Mouse (Mus musculus) embryonic facial prominence, embryonic 11.5 days (tissue): ENCODE results near the gene Tspan4. TPM values are rescaled to one million over a fixed set of nuclear protein-coding genes. Genes with fewer than 3 reads are reported as not detected.

ENCODE experiments used
- ATAC-seq: fragments of 200-750 bp; cut with Nextera tagmentation; replicated peaks from 2 replicates; pipeline ENCODE4 v1.8.0; 2017; ENCODE audit warnings: low read depth; ENCODE audit not compliant: insufficient number of reproducible peaks, low FRiP score, low TSS enrichment
- DNase-seq: peaks from one replicate; pipeline ENCODE4 v3.0.0-alpha.2; 2015; ENCODE audit warnings: low spot score
- H3K27ac ChIP-seq: fragments of 300-500 bp; sonication (generic); replicated peaks from 2 replicates; pipeline ENCODE4 v1.5.1; 2014; ENCODE audit warnings: mild to moderate bottlenecking, low read depth, low read length, control low read depth
- H3K27me3 ChIP-seq: fragments of 300-500 bp; sonication (generic); 2 replicates; pipeline ENCODE4 v1.6.1; 2014; ENCODE audit warnings: mild to moderate bottlenecking, low read length, moderate library complexity, mixed read lengths; ENCODE audit not compliant: control insufficient read depth, insufficient read depth
- H3K36me3 ChIP-seq: fragments of 300-500 bp; sonication (generic); replicated peaks from 2 replicates; pipeline ENCODE4 v1.6.1; 2014; ENCODE audit warnings: low read depth, mild to moderate bottlenecking, low read length, moderate library complexity, mixed read lengths; ENCODE audit not compliant: control insufficient read depth, insufficient read depth
- H3K4me1 ChIP-seq: fragments of 300-500 bp; sonication (generic); 2 replicates; pipeline ENCODE4 v1.6.1; 2014; ENCODE audit warnings: low read length, mixed read lengths; ENCODE audit not compliant: control insufficient read depth, insufficient read depth
- H3K4me2 ChIP-seq: fragments of 300-500 bp; sonication (generic); 2 replicates; pipeline ENCODE4 v1.6.1; 2014; ENCODE audit warnings: low read depth, mild to moderate bottlenecking, control low read depth, low read length, moderate library complexity
- H3K4me3 ChIP-seq: fragments of 300-500 bp; sonication (generic); 2 replicates; pipeline ENCODE4 v1.5.1; 2014; ENCODE audit warnings: low read depth, low read length, control low read depth
- H3K9ac ChIP-seq: fragments of 300-500 bp; sonication (generic); replicated peaks from 2 replicates; pipeline ENCODE4 v1.6.1; 2014; ENCODE audit warnings: mild to moderate bottlenecking, control low read depth, low read length
- H3K9me3 ChIP-seq: fragments of 300-500 bp; sonication (generic); replicated peaks from 2 replicates; pipeline ENCODE4 v1.6.1; 2016; ENCODE audit warnings: mild to moderate bottlenecking, low read length, inconsistent platforms, mixed read lengths; ENCODE audit not compliant: control insufficient read depth
- WGBS: fragments of 180-500 bp; shearing (Covaris S2); extraction: QIAGEN DNeasy Blood & Tissue Kit; methylation state at CpG from one replicate; pipeline ENCODE4 v1.1.7; 2014; 5-methylcytosine and 5-hydroxymethylcytosine counted together
- polyA plus RNA-seq: library from polyadenylated mRNA; unstranded; fragments of >200 nt; fragmentation: Nextera tagmentation; extraction: Ambion mirVana; gene quantifications from 2 replicates; pipeline ENCODE4 v1.2.1, GENCODE M21; 2014

The Tspan4 gene
- polyA plus RNA-seq, 1 experiment from 2014 or later: 27.3 TPM

DNA sequence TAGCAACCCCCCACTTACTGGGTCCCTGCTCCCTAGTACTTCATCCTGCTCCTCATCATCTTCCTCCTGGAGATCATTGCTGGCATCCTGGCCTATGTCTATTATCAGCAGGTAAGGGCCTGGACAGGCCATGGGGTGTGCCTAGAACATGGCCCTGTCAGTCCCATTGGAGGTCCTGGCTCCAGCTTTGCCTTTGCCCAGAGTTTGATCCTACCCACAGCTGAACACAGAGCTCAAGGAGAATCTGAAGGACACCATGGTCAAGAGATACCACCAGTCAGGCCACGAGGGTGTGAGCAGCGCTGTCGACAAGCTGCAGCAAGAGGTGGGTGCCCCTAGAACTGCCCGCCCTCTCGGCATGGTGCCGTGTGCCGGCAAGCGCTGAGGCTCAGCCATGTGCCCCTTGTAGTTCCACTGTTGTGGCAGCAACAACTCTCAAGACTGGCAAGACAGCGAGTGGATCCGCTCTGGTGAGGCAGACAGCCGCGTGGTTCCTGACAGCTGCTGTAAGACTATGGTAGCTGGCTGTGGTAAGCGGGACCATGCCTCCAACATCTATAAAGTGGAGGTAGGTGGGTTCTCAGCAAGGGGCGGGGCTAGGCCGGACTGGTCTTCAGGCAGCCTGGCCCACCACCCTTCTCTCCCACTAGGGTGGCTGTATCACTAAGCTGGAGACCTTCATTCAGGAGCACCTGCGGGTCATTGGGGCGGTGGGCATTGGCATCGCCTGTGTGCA, 5.0 kb upstream of the Tspan4 start:
- H3K9me3 ChIP-seq: no peaks in the 10 kb centered on the region
- H3K4me3 ChIP-seq: no peak overlapping the region
- H3K36me3 ChIP-seq: peaks cover 7% of the 10 kb centered on the region; the same call in 1 of the 2 replicates
- H3K4me1 ChIP-seq: peaks cover 20% of the 10 kb centered on the region
- ATAC-seq (no peak), DNase-seq (no peak)
- H3K9ac ChIP-seq: no peak overlapping the region
- WGBS: 90% methylated on average over 18 of the region's 18 CpGs
- H3K27me3 ChIP-seq: peaks cover 6% of the 10 kb centered on the region
- H3K4me2 ChIP-seq: no peak overlapping the region
- no peak overlapping the region for H3K27ac ChIP-seq

DNA sequence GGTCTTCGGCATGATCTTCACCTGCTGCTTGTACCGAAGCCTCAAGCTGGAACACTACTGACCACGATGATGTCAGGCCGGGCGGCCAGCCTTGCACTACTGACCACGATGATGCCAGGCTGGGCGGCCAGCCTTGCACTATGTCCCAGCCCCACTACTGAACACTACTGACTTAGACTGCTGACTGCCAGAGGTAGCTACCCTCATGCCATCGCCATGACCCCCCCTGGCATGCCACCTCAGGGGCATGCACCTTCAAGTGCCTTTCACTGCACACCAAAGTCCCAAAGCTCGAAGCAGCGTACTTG, 4.4 kb upstream of the Tspan4 start:
- WGBS: 96% methylated on average over 10 of the region's 10 CpGs
- peaks cover 17% of the 10 kb centered on the region for H3K4me1 ChIP-seq

DNA sequence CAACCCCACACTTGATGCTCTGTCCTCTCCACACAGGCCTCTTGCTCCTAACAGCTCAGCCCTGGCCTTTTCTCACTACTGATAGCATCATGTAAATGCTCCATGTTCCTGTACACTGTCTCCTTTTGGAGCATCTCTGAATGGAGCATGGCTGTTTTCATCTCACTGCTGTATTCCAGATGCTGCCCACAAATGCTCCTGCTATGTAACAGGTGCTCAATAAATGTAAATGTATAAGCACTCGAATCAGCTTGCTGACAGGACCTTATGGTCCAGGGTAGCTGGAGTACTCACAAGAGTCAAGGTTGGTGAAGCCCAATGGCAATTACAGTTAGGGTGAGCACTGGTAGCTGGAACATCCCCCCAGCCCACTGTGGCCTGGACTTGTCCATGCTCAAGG, 3.8 kb upstream of the Tspan4 start:
- Histone ChIP-seq H3K4me1 (peaks cover 18% of the 10 kb centered on the region), H3K27me3 (no peaks in the 10 kb centered on the region), H3K4me3 (no peak overlapping the region), H3K4me2 (no peak overlapping the region), H3K36me3 (peaks cover 7% of the 10 kb centered on the region; the same call in 1 of the 2 replicates), H3K27ac (no peak overlapping the region), H3K9ac (no peak overlapping the region), H3K9me3 (no peaks in the 10 kb centered on the region)
- no peak for ATAC-seq
- DNase-seq: no peak
- WGBS: 85% methylated on average over 1 of the region's 1 CpGs

More for the DNA sequence above, 4.4 kb upstream of the Tspan4 start:
- Histone ChIP-seq H3K4me3 (no peak overlapping the region), H3K9me3 (no peaks in the 10 kb centered on the region), H3K27me3 (peaks cover 3% of the 10 kb centered on the region; the same call in 1 of the 2 replicates), H3K36me3 (peaks cover 7% of the 10 kb centered on the region; the same call in 1 of the 2 replicates), H3K9ac (no peak overlapping the region), H3K4me2 (no peak overlapping the region), H3K27ac (no peak overlapping the region)
- DNase-seq: no peak
- ATAC-seq: no peak

DNA sequence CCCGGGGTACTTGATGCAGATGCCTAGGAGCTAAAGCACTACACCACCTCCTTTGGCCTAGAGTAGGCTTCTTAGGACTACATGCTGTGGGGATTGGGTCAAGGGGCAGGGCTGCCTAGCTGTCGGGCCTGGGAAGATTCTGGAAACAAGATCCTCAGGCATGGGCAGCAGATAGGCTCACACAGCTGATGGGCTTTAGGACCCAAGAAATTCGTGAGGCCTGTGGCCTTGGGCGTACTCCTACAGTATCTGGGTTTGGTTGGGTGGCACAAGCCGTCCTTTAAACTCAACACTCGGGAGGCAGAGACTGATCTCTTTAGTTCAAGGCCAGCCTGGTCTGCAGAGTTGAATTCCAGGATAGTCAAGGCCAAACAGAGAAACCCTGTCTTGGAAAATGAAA, 2.8 kb upstream of the Tspan4 start:
- ATAC-seq (no peak), DNase-seq (no peak)
- H3K9ac ChIP-seq: no peak overlapping the region
- WGBS: 82% methylated on average over 6 of the region's 6 CpGs
- H3K27ac ChIP-seq: no peak overlapping the region
- H3K9me3 ChIP-seq: no peaks in the 10 kb centered on the region
- no peaks in the 10 kb centered on the region for H3K27me3 ChIP-seq
- no peak overlapping the region for H3K4me2 ChIP-seq
- H3K36me3 ChIP-seq: peaks cover 7% of the 10 kb centered on the region; the same call in 1 of the 2 replicates
- no peak overlapping the region for H3K4me3 ChIP-seq
- H3K4me1 ChIP-seq: peaks cover 19% of the 10 kb centered on the region

DNA sequence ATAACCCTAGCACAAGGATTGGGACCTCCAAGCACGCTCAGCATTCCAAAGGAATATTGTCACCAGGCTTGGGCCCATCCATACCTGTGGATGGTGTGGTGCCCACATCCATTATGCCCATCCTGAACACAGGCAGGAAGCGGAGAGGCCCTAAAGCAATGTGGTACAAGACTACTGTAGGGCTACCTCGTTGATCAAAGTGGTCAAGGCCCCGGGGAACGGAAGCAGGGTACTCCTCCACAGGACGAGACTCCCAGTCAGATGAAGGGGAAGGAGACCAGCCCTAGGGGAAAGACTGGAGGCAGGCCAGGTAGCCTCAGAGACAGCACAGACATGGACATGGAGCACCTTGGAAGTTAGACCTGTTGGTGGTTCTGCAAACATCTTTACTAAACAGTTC, 2.3 kb upstream of the Tspan4 start:
- H3K9me3 ChIP-seq: no peaks in the 10 kb centered on the region
- no peak for ATAC-seq
- no peak overlapping the region for H3K9ac ChIP-seq
- 86% methylated on average over 6 of the region's 6 CpGs for WGBS
- H3K4me1 ChIP-seq: peaks cover 19% of the 10 kb centered on the region
- H3K4me3 ChIP-seq: no peak overlapping the region
- no peaks in the 10 kb centered on the region for H3K27me3 ChIP-seq
- H3K27ac ChIP-seq: no peak overlapping the region
- H3K4me2 ChIP-seq: no peak overlapping the region
- DNase-seq: no peak
- H3K36me3 ChIP-seq: peaks cover 7% of the 10 kb centered on the region; the same call in 1 of the 2 replicates

GRCm38 (mm10) chr7:141474160-141474559, 880 bp upstream of the Tspan4 start:
- Histone ChIP-seq H3K36me3 (peaks cover 7% of the 10 kb centered on the region; the same call in 1 of the 2 replicates), H3K9ac (peak overlapping the region; percentile 91), H3K27ac (no peak overlapping the region), H3K4me1 (peaks cover 7% of the 10 kb centered on the region), H3K27me3 (no peaks in the 10 kb centered on the region), H3K4me3 (peak overlapping the region; percentile 72), H3K4me2 (peak overlapping the region; percentile 67), H3K9me3 (no peaks in the 10 kb centered on the region)
- DNase-seq (no peak), ATAC-seq (no peak)
- WGBS: 7% methylated on average over 5 of the region's 5 CpGs

DNA sequence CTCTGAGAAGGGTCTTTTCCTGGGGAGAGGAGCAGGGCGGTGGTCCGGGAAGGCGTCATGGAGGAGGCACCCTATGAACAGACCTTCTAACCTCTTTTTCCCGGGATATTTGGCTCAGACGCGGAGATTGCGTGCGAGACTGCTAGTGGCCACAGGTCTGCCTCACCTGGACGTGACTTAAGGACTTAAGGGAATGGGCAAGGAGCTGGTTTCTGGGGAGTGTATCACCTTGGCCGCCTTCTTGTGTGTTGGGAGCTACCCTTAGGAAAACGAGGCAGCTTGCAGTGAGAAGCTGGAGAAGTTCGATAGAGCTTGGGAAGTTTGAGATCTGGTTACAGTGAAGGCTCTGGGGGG, 742 bp downstream of the Tspan4 start:
- no peak for ATAC-seq
- WGBS: under 1% methylated on average over 12 of the region's 12 CpGs

GRCm38 (mm10) chr7:141476226-141476980, 1.4 kb downstream of the Tspan4 start:
- under 1% methylated on average over 17 of the region's 17 CpGs for WGBS
- Histone ChIP-seq H3K36me3 (no peaks in the 10 kb centered on the region), H3K4me3 (peak overlapping the region; percentile 72), H3K4me1 (peaks cover 4% of the 10 kb centered on the region), H3K27me3 (no peaks in the 10 kb centered on the region), H3K27ac (peak overlapping the region; percentile 67), H3K4me2 (peak overlapping the region; percentile 89), H3K9ac (peak overlapping the region; percentile 11), H3K9me3 (no peaks in the 10 kb centered on the region)
- ATAC-seq (peak; percentile 26; the same call in 1 of the 2 replicates), DNase-seq (peak; percentile 60)

More for the DNA sequence above, 742 bp downstream of the Tspan4 start:
- peak overlapping the region; percentile 91 for H3K9ac ChIP-seq
- H3K9me3 ChIP-seq: no peaks in the 10 kb centered on the region
- peak overlapping the region; percentile 80; the same call in 1 of the 2 replicates for H3K27ac ChIP-seq
- H3K4me3 ChIP-seq: peak overlapping the region; percentile 72
- DNase-seq: no peak
- peak overlapping the region; percentile 89 for H3K4me2 ChIP-seq
- no peaks in the 10 kb centered on the region; the same call in 1 of the 2 replicates for H3K36me3 ChIP-seq
- H3K4me1 ChIP-seq: peaks cover 4% of the 10 kb centered on the region
- H3K27me3 ChIP-seq: no peaks in the 10 kb centered on the region
